Mouse (Mus musculus) G1E (cell line): Measurements from ENCODE around the gene Nav3. TPM values are rescaled to one million over a fixed set of nuclear protein-coding genes. Genes with fewer than 3 reads are reported as not detected.

Source experiments
- ATAC-seq: 2 replicates; pipeline ENCODE4 v1.8.0; 2016; ENCODE audit warnings: mild to moderate bottlenecking; ENCODE audit not compliant: insufficient number of reproducible peaks, poor library complexity, low FRiP score, severe bottlenecking; ENCODE audit errors: extremely low read depth
- DNase-seq: peaks from one replicate; pipeline ENCODE4 v3.0.0; 2012; ENCODE audit warnings: low spot score
- H3K27me3 ChIP-seq: 2 replicates; pipeline ENCODE4 v1.6.1; 2012; ENCODE audit warnings: mild to moderate bottlenecking, low read length, inconsistent platforms; ENCODE audit not compliant: insufficient read depth
- H3K36me3 ChIP-seq: replicated peaks from 2 replicates; pipeline ENCODE3; 2012; ENCODE audit warnings: mild to moderate bottlenecking, inconsistent platforms
- H3K4me1 ChIP-seq: 2 replicates; pipeline ENCODE4 v1.6.1; 2012; ENCODE audit warnings: low read depth, low read length, inconsistent platforms, mixed read lengths; ENCODE audit not compliant: insufficient read depth
- H3K4me3 ChIP-seq: 2 replicates; pipeline ENCODE4 v1.5.1; 2012; ENCODE audit warnings: low read depth, mild to moderate bottlenecking, inconsistent platforms, low read length, moderate library complexity, mixed read lengths
- H3K9me3 ChIP-seq: replicated peaks from 2 replicates; pipeline ENCODE4 v1.6.1; 2012; ENCODE audit warnings: inconsistent platforms
- CTCF ChIP-seq: IDR thresholded peaks from 2 replicates; pipeline ENCODE4 v1.5.1; 2012; ENCODE audit warnings: low read depth, low read length, inconsistent platforms, mixed read lengths
- GATA1 ChIP-seq: IDR thresholded peaks from 2 replicates; pipeline ENCODE4 v1.6.1; 2012; ENCODE audit warnings: borderline replicate concordance, low read length, inconsistent platforms, mixed read lengths
- GATA2 ChIP-seq: IDR thresholded peaks from 2 replicates; pipeline ENCODE4 v1.6.1; 2012; ENCODE audit warnings: low read depth, low read length, inconsistent platforms, borderline replicate concordance
- POLR2AphosphoS5 ChIP-seq: IDR thresholded peaks from 2 replicates; pipeline ENCODE4 v1.6.1; 2012; ENCODE audit warnings: low read depth, low read length, inconsistent platforms; ENCODE audit not compliant: insufficient replicate concordance
- TAL1 ChIP-seq: conservative IDR thresholded peaks from 2 replicates; pipeline ENCODE4 v1.6.1; 2012; ENCODE audit warnings: low read depth, low read length, inconsistent platforms, mixed read lengths
- polyA plus RNA-seq: library from polyadenylated mRNA; stranded (reverse); fragments of >175 nt; gene quantifications from 2 replicates; pipeline ENCODE4 v1.2.3, GENCODE M21; 2012
- total RNA-seq, 2 experiments: library from RNA; stranded (forward) in 1 of 2; stranded (reverse) in 1 of 2; fragments of 200-1000 nt in 1 of 2; fragments of >200 nt in 1 of 2; fragmentation: Nextera tagmentation in 1 of 2; gene quantifications; 2 replicates each; pipeline ENCODE4 v1.2.3; 2014 to 2017

Nav3 gene
- total and polyA plus RNA-seq, 3 experiments = 0.22 TPM; not detected in 2

DNA sequence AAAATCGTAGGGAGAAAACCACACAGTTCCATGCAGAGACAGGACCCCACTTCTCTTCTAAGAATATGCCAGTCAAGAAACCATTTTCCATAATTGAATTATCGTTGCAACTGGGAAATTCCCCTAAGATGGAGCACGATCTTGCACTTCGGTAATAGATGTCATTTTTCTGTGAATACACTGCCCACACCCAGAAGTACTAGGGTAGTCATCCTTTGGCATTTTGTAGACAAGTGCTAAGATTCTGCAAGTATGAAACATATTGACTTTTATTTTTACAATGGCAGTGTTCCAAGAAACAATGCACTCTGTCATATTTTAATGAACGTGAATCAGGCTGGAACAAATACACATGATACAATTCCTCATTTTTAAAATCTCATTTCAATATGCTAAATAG lies 34.5 kb downstream of the Nav3 start:
- Histone ChIP-seq H3K4me3 (no peak overlapping the region), H3K27me3 (no peaks in the 10 kb centered on the region), H3K36me3 (no peaks in the 10 kb centered on the region), H3K4me1 (no peaks in the 10 kb centered on the region), H3K9me3 (peaks cover 14% of the 10 kb centered on the region)
- ATAC-seq = no peak
- DNase-seq = no peak
- TF ChIP-seq CTCF (no peak), POLR2AphosphoS5 (no peak), GATA2 (no peak), GATA1 (no peak), TAL1 (no peak)

DNA sequence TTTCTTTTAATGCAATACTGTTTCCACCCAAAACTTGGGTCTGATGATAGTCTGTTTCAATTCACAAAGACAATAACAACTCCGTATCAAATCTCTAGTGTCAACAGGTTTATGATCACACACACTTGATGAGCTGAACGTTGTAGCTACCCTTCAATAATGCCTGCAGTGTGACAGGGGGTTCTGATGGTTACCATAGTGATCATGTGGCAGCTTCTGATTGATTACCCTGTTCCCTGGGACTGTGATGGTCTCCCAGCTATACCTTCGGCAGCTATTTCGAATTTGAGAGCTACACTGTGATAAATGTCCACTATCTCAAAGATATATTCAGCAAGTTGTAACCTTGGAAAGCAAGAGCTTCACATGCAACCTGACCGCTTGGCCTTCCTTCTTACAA lies 39.0 kb downstream of the Nav3 start:
- no peak for ATAC-seq
- TF ChIP-seq CTCF = no peak
- TF ChIP-seq TAL1 = no peak
- no peak for TF ChIP-seq GATA1
- no peak for TF ChIP-seq GATA2
- TF ChIP-seq POLR2AphosphoS5 = no peak
- DNase-seq = no peak
- H3K4me1 ChIP-seq = no peaks in the 10 kb centered on the region
- H3K4me3 ChIP-seq = no peak overlapping the region
- H3K36me3 ChIP-seq = no peaks in the 10 kb centered on the region
- H3K9me3 ChIP-seq = peaks cover 19% of the 10 kb centered on the region
- H3K27me3 ChIP-seq = no peaks in the 10 kb centered on the region

DNA sequence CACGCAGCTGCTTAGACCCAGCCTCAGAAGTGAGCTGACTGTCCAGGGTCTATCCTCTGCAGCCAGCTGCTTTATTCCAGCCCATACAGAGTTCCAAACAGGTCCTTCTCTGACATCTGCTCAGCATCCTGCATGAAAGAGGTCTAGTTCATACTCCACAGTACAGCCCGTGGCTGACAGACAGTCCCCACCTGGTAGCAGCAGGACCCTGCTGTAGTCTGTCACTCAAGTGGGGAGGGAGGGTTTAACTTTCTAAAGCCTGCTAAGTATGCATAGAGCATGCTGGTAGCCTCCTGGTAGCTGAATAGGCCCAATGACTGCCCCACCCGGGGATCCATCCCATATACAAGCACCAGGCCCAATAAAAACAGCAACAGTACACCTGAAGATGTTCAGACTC lies 40.4 kb downstream of the Nav3 start:
- TF ChIP-seq TAL1 = no peak
- H3K9me3 ChIP-seq = peaks cover 20% of the 10 kb centered on the region
- no peak for ATAC-seq

DNA sequence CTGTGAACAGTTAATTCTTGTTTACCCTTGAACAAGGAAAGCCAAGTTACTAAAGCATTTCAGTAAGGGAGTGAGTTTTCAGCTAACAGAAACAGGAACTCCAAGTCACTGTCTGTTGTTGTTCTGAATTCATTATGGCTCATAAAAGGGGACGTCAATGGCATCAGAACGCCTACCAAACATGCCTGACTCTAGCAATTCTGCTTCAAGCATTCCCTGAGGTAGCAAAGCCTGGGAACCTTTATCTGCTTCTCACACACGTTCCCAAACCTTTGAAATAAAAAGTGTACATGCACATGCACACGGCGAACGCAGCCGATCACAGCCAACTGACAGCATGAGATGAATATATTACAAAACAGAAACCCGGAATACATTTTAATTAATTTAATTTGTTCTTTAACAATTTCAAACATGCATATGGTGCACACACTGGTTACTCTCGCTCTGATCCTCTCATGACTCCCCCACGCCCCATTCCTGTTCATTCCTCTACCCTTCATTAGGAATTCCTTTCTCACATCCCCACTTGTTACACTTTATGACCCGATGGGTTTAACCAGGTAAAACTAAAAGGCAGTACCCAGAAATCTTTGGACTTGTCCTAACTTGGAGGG lies 42.6 kb downstream of the Nav3 start:
- H3K9me3 ChIP-seq = peaks cover 16% of the 10 kb centered on the region
- no peak for DNase-seq
- no peaks in the 10 kb centered on the region for H3K4me1 ChIP-seq
- H3K4me3 ChIP-seq = no peak overlapping the region
- no peak for ATAC-seq
- no peaks in the 10 kb centered on the region for H3K27me3 ChIP-seq
- TF ChIP-seq POLR2AphosphoS5 (no peak), GATA2 (no peak)
- H3K36me3 ChIP-seq = no peaks in the 10 kb centered on the region

More for the DNA sequence above, 40.4 kb downstream of the Nav3 start:
- Histone ChIP-seq H3K4me1 (no peaks in the 10 kb centered on the region), H3K4me3 (no peak overlapping the region), H3K36me3 (no peaks in the 10 kb centered on the region), H3K27me3 (no peaks in the 10 kb centered on the region)
- no peak for DNase-seq

DNA sequence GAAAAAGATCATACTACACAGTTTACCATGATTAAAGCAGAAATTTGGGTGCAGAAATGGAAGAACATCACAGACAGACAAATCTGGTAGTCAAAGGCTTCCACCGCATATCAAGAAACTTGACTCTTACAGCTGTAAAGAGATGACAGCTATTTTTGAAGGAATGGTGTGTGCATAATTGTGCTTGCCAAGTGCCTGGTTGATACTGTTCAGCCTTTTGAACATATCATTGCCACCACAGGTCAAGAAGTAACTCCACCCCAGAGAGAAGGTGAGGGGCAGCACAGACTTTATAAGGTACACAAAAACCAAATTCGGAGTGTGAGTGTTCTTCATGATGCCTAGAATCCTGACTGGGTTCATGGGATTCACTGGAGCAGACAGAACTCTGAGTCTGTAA lies 53.1 kb downstream of the Nav3 start:
- ATAC-seq (no peak), DNase-seq (no peak)
- H3K4me1 ChIP-seq = no peaks in the 10 kb centered on the region
- no peaks in the 10 kb centered on the region for H3K36me3 ChIP-seq
- peaks cover 18% of the 10 kb centered on the region for H3K9me3 ChIP-seq
- no peaks in the 10 kb centered on the region for H3K27me3 ChIP-seq
- H3K4me3 ChIP-seq = no peak overlapping the region
- TF ChIP-seq TAL1 (no peak), GATA1 (no peak), POLR2AphosphoS5 (no peak), CTCF (no peak), GATA2 (no peak)

DNA sequence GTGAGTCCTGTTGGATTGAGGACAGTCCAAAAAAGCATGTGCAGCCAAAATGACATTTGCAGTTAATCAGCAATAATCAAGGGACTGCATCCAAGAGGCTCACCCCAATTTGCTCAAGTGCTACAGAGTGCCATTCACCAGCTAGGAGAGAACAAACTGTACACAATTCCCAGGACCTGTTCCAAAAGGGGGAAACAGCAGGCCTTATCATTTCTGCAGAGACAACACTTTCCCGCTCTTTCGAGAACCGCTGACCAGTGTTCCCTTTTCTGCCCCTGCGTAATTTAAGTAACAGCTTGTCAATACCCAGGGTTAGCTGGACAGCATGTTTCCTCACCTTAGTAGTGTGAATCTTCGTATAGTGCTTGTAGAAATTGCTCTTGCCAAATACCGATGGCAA lies 55.4 kb downstream of the Nav3 start:
- no peak for ATAC-seq
- no peak for DNase-seq
- no peaks in the 10 kb centered on the region for H3K27me3 ChIP-seq

DNA sequence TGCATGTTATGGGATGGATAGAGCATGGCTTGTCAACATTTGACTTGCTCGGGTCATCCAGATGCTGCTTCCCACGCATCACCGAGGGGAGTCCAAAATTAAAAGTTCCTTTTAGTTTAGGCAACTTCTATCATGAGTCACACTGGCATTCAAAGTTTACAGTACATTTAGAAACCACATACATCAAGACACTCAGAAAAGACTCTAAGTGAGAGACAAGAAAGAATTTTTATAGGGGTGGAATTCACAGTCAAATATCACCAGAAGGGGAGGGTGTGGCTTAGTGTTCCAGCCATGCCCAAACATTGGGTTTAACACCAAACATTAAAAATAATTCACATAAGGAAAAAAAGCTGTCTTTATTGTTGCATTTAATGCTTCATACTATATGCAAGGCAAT lies 57.4 kb downstream of the Nav3 start:
- TF ChIP-seq TAL1 (no peak), GATA1 (no peak), POLR2AphosphoS5 (no peak), CTCF (no peak), GATA2 (no peak)
- Histone ChIP-seq H3K27me3 (no peaks in the 10 kb centered on the region), H3K9me3 (peaks cover 27% of the 10 kb centered on the region)

More for the DNA sequence above, 55.4 kb downstream of the Nav3 start:
- no peak overlapping the region for H3K4me3 ChIP-seq
- TF ChIP-seq GATA1 = no peak
- TF ChIP-seq TAL1 = no peak
- no peak for TF ChIP-seq POLR2AphosphoS5
- no peak for TF ChIP-seq CTCF
- no peak for TF ChIP-seq GATA2
- peaks cover 26% of the 10 kb centered on the region for H3K9me3 ChIP-seq
- H3K36me3 ChIP-seq = no peaks in the 10 kb centered on the region
- no peaks in the 10 kb centered on the region for H3K4me1 ChIP-seq

More for the DNA sequence above, 57.4 kb downstream of the Nav3 start:
- DNase-seq = no peak
- H3K4me3 ChIP-seq = no peak overlapping the region
- H3K4me1 ChIP-seq = no peaks in the 10 kb centered on the region
- no peak for ATAC-seq
- no peaks in the 10 kb centered on the region for H3K36me3 ChIP-seq
